Mouse (Mus musculus): ENCODE data around the gene Zfp719. TPM values are rescaled to one million over a fixed set of nuclear protein-coding genes. Genes with fewer than 3 reads are reported as not detected.

The Zfp719 gene
- total and polyA plus RNA-seq, 3 experiments: 3.5 to 9.8 (median 5.8) TPM

DNA sequence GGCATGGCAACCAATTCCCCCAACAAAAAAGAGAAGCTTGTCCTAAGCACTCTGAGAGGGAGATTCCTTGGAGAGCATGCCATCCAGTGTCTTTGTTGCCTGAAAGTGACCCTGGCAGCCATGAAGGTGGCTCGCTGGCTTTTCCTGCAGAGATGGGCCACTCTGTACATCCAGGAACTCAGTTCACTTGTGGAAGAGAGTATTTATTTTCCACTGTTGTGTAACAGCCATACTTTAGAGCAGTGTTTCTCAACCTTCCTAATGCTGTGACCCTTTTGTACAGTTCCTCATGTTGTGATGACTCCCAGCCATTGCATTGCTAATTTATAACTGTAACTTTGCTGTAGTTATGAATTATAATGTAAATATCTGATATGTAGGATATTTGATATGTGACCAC, 57.7 kb downstream of the Zfp719 start:
- H3K36me3 ChIP-seq (replicated peaks in 1 of 2; ENCODE audit: control insufficient read depth in 1 of 2, insufficient read depth in 1 of 2, low read length in 1 of 2): no peaks in the 10 kb centered on the region
- H3K9me3 ChIP-seq (replicated peaks; ENCODE audit: low read length): no peaks in the 10 kb centered on the region
- TF ChIP-seq E2F4 (IDR thresholded peaks at IDR 0.05; ENCODE audit: insufficient replicate concordance, low read depth, low read length): no peak
- no peak for TF ChIP-seq CHD1 (IDR thresholded peaks at IDR 0.05; ENCODE audit: low read depth, low read length)
- TF ChIP-seq UBTF (IDR thresholded peaks at IDR 0.05; ENCODE audit: low read depth, low read length): no peak
- TF ChIP-seq SMC3 (IDR thresholded peaks at IDR 0.05; ENCODE audit: low read depth, low read length): no peak
- TF ChIP-seq BHLHE40 (IDR thresholded peaks at IDR 0.05; ENCODE audit: low read depth, low read length): no peak
- no peak for TF ChIP-seq POLR2A (IDR thresholded peaks at IDR 0.05; ENCODE audit: low read depth, low read length)
- no peak for TF ChIP-seq MAX (IDR thresholded peaks at IDR 0.05; ENCODE audit: low read length)
- TF ChIP-seq USF1 (IDR thresholded peaks at IDR 0.05; ENCODE audit: low read depth, low read length): no peak
- TF ChIP-seq IRF4 (IDR thresholded peaks at IDR 0.05; ENCODE audit: low read depth, low read length): no peak
- TF ChIP-seq SIN3A (IDR thresholded peaks at IDR 0.05; ENCODE audit: low read length): no peak
- no peak for TF ChIP-seq NRF1 (IDR thresholded peaks at IDR 0.05; ENCODE audit: low read depth, low read length)
- TF ChIP-seq GABPA (IDR thresholded peaks at IDR 0.05; ENCODE audit: insufficient replicate concordance, low read depth, low read length): no peak
- no peak for TF ChIP-seq ETS1 (conservative IDR thresholded peaks at IDR 0.05; ENCODE audit: low read depth, low read length)
- TF ChIP-seq ZC3H11A (IDR thresholded peaks at IDR 0.05; ENCODE audit: low read depth, low read length): no peak
- TF ChIP-seq TCF12 (IDR thresholded peaks at IDR 0.05; ENCODE audit: low read depth, low read length): no peak
- TF ChIP-seq JUND (conservative IDR thresholded peaks at IDR 0.05; ENCODE audit: low read depth, low read length): no peak
- TF ChIP-seq ZMIZ1 (IDR thresholded peaks at IDR 0.05; ENCODE audit: low read depth, low read length): no peak
- no peak overlapping the region for H3K9ac ChIP-seq (ENCODE audit: insufficient read depth, low read depth)
- no peaks in the 10 kb centered on the region for H3K27me3 ChIP-seq (replicated peaks)
- dilution Hi-C loops (cut with MboI; ENCODE audit: extremely low pct_ligation_motif_present, extremely low pct_unique_long_range_greater_than_20kb, low sequenced_read_pairs) (no loop called here), in situ Hi-C loops (cut with MboI; ENCODE audit: low pct_ligation_motif_present, low pct_unique_long_range_greater_than_20kb, low sequenced_read_pairs) (no loop called here)
- H3K4me2 ChIP-seq (ENCODE audit: insufficient read depth, low read depth, poor library complexity, severe bottlenecking): no peak overlapping the region
- H3K4me1 ChIP-seq (ENCODE audit: control insufficient read depth in 1 of 2, insufficient read depth in 2 of 2): peaks cover 0 to 5% of the 10 kb centered on the region in 2 experiments; a peak in 1 of 4 replicates
- DNase-seq (ENCODE audit: extremely low read depth): no peak
- H3K27ac ChIP-seq (ENCODE audit: insufficient read depth, low read depth): no peak overlapping the region
- no peak overlapping the region for H3K4me3 ChIP-seq (replicated peaks in 1 of 3; ENCODE audit: low read depth in 2 of 3, low read length in 2 of 3, poor library complexity in 1 of 3)
- no peaks in the 10 kb centered on the region for H3K79me2 ChIP-seq (replicated peaks; ENCODE audit: control insufficient read depth, extremely low read depth, insufficient read depth, poor library complexity, severe bottlenecking)

- dilution Hi-C loops (cut with MboI; ENCODE audit: extremely low pct_ligation_motif_present, extremely low pct_unique_long_range_greater_than_20kb, low sequenced_read_pairs): no loop called here
- Histone ChIP-seq H3K79me2 (replicated peaks; ENCODE audit: control insufficient read depth, extremely low read depth, insufficient read depth, poor library complexity, severe bottlenecking) (no peaks in the 10 kb centered on the region), H3K9me3 (replicated peaks; ENCODE audit: low read length) (no peaks in the 10 kb centered on the region), H3K4me2 (ENCODE audit: insufficient read depth, low read depth, poor library complexity, severe bottlenecking) (no peak overlapping the region), H3K4me1 (ENCODE audit: control insufficient read depth in 1 of 2, insufficient read depth in 2 of 2) (peaks cover 0 to 5% of the 10 kb centered on the region in 2 experiments; a peak in 1 of 4 replicates), H3K9ac (ENCODE audit: insufficient read depth, low read depth) (no peak overlapping the region), H3K27ac (ENCODE audit: insufficient read depth, low read depth) (no peak overlapping the region), H3K27me3 (replicated peaks) (no peaks in the 10 kb centered on the region), H3K36me3 (replicated peaks in 1 of 2; ENCODE audit: control insufficient read depth in 1 of 2, insufficient read depth in 1 of 2, low read length in 1 of 2) (no peaks in the 10 kb centered on the region), H3K4me3 (replicated peaks in 1 of 3; ENCODE audit: low read depth in 2 of 3, low read length in 2 of 3, poor library complexity in 1 of 3) (no peak overlapping the region)
- no peak for DNase-seq (ENCODE audit: extremely low read depth)
- in situ Hi-C loops (cut with MboI; ENCODE audit: low pct_ligation_motif_present, low pct_unique_long_range_greater_than_20kb, low sequenced_read_pairs): no loop called here
- TF ChIP-seq POLR2AphosphoS2 (IDR thresholded peaks at IDR 0.05; ENCODE audit: low read depth, low read length) (no peak), HCFC1 (IDR thresholded peaks at IDR 0.05; ENCODE audit: low read depth, low read length) (no peak), SIN3A (IDR thresholded peaks at IDR 0.05; ENCODE audit: low read length) (no peak), JUND (conservative IDR thresholded peaks at IDR 0.05; ENCODE audit: low read depth, low read length) (no peak)
Observed at GRCm38 (mm10) chr7:43642587-43642986, 63.2 kb downstream of the Zfp719 start.

Other genes with a start within 250 kb of the Zfp719 start
Only the 20 nearest of the 25 such genes appear.
- 28.9 and 29.7 TPM in 2 replicates for gene Siglecg, start 171.4 kb upstream of the Zfp719 start, total RNA-seq (2012; rRNA removed)
- 31.2 and 34.4 TPM in 2 replicates for gene Siglecg, start 171.4 kb upstream of the Zfp719 start, total RNA-seq (2014; rRNA removed)
- gene Siglecg, start 171.4 kb upstream of the Zfp719 start, polyA plus RNA-seq (2012; ENCODE audit: insufficient read length, low read depth): 48.5 and 58.2 TPM in 2 replicates
- gene Lim2, start 151.9 kb upstream of the Zfp719 start, total RNA-seq (2012; rRNA removed): not detected in 2 replicates
- gene Lim2, start 151.9 kb upstream of the Zfp719 start, total RNA-seq (2014; rRNA removed): not detected in 2 replicates
- 0.10 TPM in 1 of 2 replicates, not detected in the other for gene Lim2, start 151.9 kb upstream of the Zfp719 start, polyA plus RNA-seq (2012; ENCODE audit: insufficient read length, low read depth)
- 0.25 TPM in 1 of 2 replicates, not detected in the other for gene Nkg7, start 142.5 kb upstream of the Zfp719 start, total RNA-seq (2012; rRNA removed)
- gene Nkg7, start 142.5 kb upstream of the Zfp719 start, total RNA-seq (2014; rRNA removed): not detected in 2 replicates
- gene Nkg7, start 142.5 kb upstream of the Zfp719 start, polyA plus RNA-seq (2012; ENCODE audit: insufficient read length, low read depth): not detected in 2 replicates
- gene Cldnd2, start 138.8 kb upstream of the Zfp719 start, total RNA-seq (2012; rRNA removed): not detected in 2 replicates
- not detected in 2 replicates for gene Cldnd2, start 138.8 kb upstream of the Zfp719 start, total RNA-seq (2014; rRNA removed)
- not detected in 2 replicates for gene Cldnd2, start 138.8 kb upstream of the Zfp719 start, polyA plus RNA-seq (2012; ENCODE audit: insufficient read length, low read depth)
- 186 and 201 TPM in 2 replicates for gene Etfb, start 135.5 kb upstream of the Zfp719 start, total RNA-seq (2012; rRNA removed)
- gene Etfb, start 135.5 kb upstream of the Zfp719 start, total RNA-seq (2014; rRNA removed): 147 and 157 TPM in 2 replicates
- 201 and 248 TPM in 2 replicates for gene Etfb, start 135.5 kb upstream of the Zfp719 start, polyA plus RNA-seq (2012; ENCODE audit: insufficient read length, low read depth)
- gene Gm45233, start 135.5 kb upstream of the Zfp719 start, total RNA-seq (2012; rRNA removed): not detected in 2 replicates
- 0.39 TPM in 1 of 2 replicates, not detected in the other for gene Gm45233, start 135.5 kb upstream of the Zfp719 start, total RNA-seq (2014; rRNA removed)
- 0.66 TPM in 1 of 2 replicates, not detected in the other for gene Gm45233, start 135.5 kb upstream of the Zfp719 start, polyA plus RNA-seq (2012; ENCODE audit: insufficient read length, low read depth)
- 0.17 TPM in 2 replicates for gene Vsig10l, start 116.5 kb upstream of the Zfp719 start, total RNA-seq (2012; rRNA removed)
- gene Vsig10l, start 116.5 kb upstream of the Zfp719 start, total RNA-seq (2014; rRNA removed): 0.12 TPM in 2 replicates
- gene Vsig10l, start 116.5 kb upstream of the Zfp719 start, polyA plus RNA-seq (2012; ENCODE audit: insufficient read length, low read depth): 0.99 and 1.8 TPM in 2 replicates
- not detected in 2 replicates for gene Iglon5, start 89.5 kb upstream of the Zfp719 start, total RNA-seq (2012; rRNA removed)
- gene Iglon5, start 89.5 kb upstream of the Zfp719 start, total RNA-seq (2014; rRNA removed): not detected in 2 replicates
- not detected in 2 replicates for gene Iglon5, start 89.5 kb upstream of the Zfp719 start, polyA plus RNA-seq (2012; ENCODE audit: insufficient read length, low read depth)
- not detected in 2 replicates for gene 4931406B18Rik, start 73.7 kb upstream of the Zfp719 start, total RNA-seq (2012; rRNA removed)
- gene 4931406B18Rik, start 73.7 kb upstream of the Zfp719 start, total RNA-seq (2014; rRNA removed): not detected in 2 replicates
- gene 4931406B18Rik, start 73.7 kb upstream of the Zfp719 start, polyA plus RNA-seq (2012; ENCODE audit: insufficient read length, low read depth): not detected in 2 replicates
- gene Cd33, start 35.2 kb upstream of the Zfp719 start, total RNA-seq (2012; rRNA removed): 0.08 TPM in 1 of 2 replicates, not detected in the other
- gene Cd33, start 35.2 kb upstream of the Zfp719 start, total RNA-seq (2014; rRNA removed): 0.09 and 0.43 TPM in 2 replicates
- gene Cd33, start 35.2 kb upstream of the Zfp719 start, polyA plus RNA-seq (2012; ENCODE audit: insufficient read length, low read depth): 0.33 and 0.40 TPM in 2 replicates
- gene Zfp658, start 17.4 kb upstream of the Zfp719 start, total RNA-seq (2012; rRNA removed): 2.5 and 2.9 TPM in 2 replicates
- gene Zfp658, start 17.4 kb upstream of the Zfp719 start, total RNA-seq (2014; rRNA removed): 3.3 and 3.4 TPM in 2 replicates
- 2.0 and 2.3 TPM in 2 replicates for gene Zfp658, start 17.4 kb upstream of the Zfp719 start, polyA plus RNA-seq (2012; ENCODE audit: insufficient read length, low read depth)
- not detected in 2 replicates for gene Zfp819, start 27.6 kb downstream of the Zfp719 start, total RNA-seq (2012; rRNA removed)
- not detected in 2 replicates for gene Zfp819, start 27.6 kb downstream of the Zfp719 start, total RNA-seq (2014; rRNA removed)
- gene Zfp819, start 27.6 kb downstream of the Zfp719 start, polyA plus RNA-seq (2012; ENCODE audit: insufficient read length, low read depth): not detected in 2 replicates
- not detected in 2 replicates for gene Ceacam18, start 55.1 kb downstream of the Zfp719 start, total RNA-seq (2012; rRNA removed)
- not detected in 2 replicates for gene Ceacam18, start 55.1 kb downstream of the Zfp719 start, total RNA-seq (2014; rRNA removed)
- gene Ceacam18, start 55.1 kb downstream of the Zfp719 start, polyA plus RNA-seq (2012; ENCODE audit: insufficient read length, low read depth): not detected in 2 replicates
- gene Siglece, start 80.6 kb downstream of the Zfp719 start, total RNA-seq (2012; rRNA removed): not detected in 2 replicates
- 0.14 TPM in 1 of 2 replicates, not detected in the other for gene Siglece, start 80.6 kb downstream of the Zfp719 start, total RNA-seq (2014; rRNA removed)
- gene Siglece, start 80.6 kb downstream of the Zfp719 start, polyA plus RNA-seq (2012; ENCODE audit: insufficient read length, low read depth): 0.14 and 0.23 TPM in 2 replicates
- gene Ctu1, start 92.4 kb downstream of the Zfp719 start, total RNA-seq (2012; rRNA removed): 6.9 and 7.8 TPM in 2 replicates
- gene Ctu1, start 92.4 kb downstream of the Zfp719 start, total RNA-seq (2014; rRNA removed): 7.2 TPM in 2 replicates
- 5.3 and 5.5 TPM in 2 replicates for gene Ctu1, start 92.4 kb downstream of the Zfp719 start, polyA plus RNA-seq (2012; ENCODE audit: insufficient read length, low read depth)
- not detected in 2 replicates for gene Klk14, start 110.8 kb downstream of the Zfp719 start, total RNA-seq (2012; rRNA removed)
- gene Klk14, start 110.8 kb downstream of the Zfp719 start, total RNA-seq (2014; rRNA removed): not detected in 2 replicates
- gene Klk14, start 110.8 kb downstream of the Zfp719 start, polyA plus RNA-seq (2012; ENCODE audit: insufficient read length, low read depth): not detected in 2 replicates
- not detected in 2 replicates for gene Klk13, start 133.0 kb downstream of the Zfp719 start, total RNA-seq (2012; rRNA removed)
- gene Klk13, start 133.0 kb downstream of the Zfp719 start, total RNA-seq (2014; rRNA removed): not detected in 2 replicates
- not detected in 2 replicates for gene Klk13, start 133.0 kb downstream of the Zfp719 start, polyA plus RNA-seq (2012; ENCODE audit: insufficient read length, low read depth)
- gene Klk12, start 189.3 kb downstream of the Zfp719 start, total RNA-seq (2012; rRNA removed): not detected in 2 replicates
- gene Klk12, start 189.3 kb downstream of the Zfp719 start, total RNA-seq (2014; rRNA removed): not detected in 2 replicates
- gene Klk12, start 189.3 kb downstream of the Zfp719 start, polyA plus RNA-seq (2012; ENCODE audit: insufficient read length, low read depth): not detected in 2 replicates
- not detected in 2 replicates for gene Klk11, start 195.0 kb downstream of the Zfp719 start, total RNA-seq (2012; rRNA removed)
- gene Klk11, start 195.0 kb downstream of the Zfp719 start, total RNA-seq (2014; rRNA removed): not detected in 2 replicates
- not detected in 2 replicates for gene Klk11, start 195.0 kb downstream of the Zfp719 start, polyA plus RNA-seq (2012; ENCODE audit: insufficient read length, low read depth)
- gene Klk10, start 201.4 kb downstream of the Zfp719 start, total RNA-seq (2012; rRNA removed): not detected in 2 replicates
- gene Klk10, start 201.4 kb downstream of the Zfp719 start, total RNA-seq (2014; rRNA removed): not detected in 2 replicates
- not detected in 2 replicates for gene Klk10, start 201.4 kb downstream of the Zfp719 start, polyA plus RNA-seq (2012; ENCODE audit: insufficient read length, low read depth)

Data from CH12.LX (cell line).